Mouse (Mus musculus): ENCODE results near the gene Arv1.

Gene Arv1

GRCm38 (mm10) chr8:124724301-124724700, 2.4 kb downstream of the Arv1 start:
- no peak for DNase-seq (ENCODE audit: low spot score in 2 of 2)

- DNase-seq (ENCODE audit: low spot score in 2 of 2), result no peak
Observed at GRCm38 (mm10) chr8:124732828-124733227, 10.9 kb downstream of the Arv1 start.

GRCm38 (mm10) chr8:124735371-124735911, 13.5 kb downstream of the Arv1 start:
- no peak for DNase-seq (ENCODE audit: low spot score in 2 of 2)

GRCm38 (mm10) chr8:124739268-124739667, 17.3 kb downstream of the Arv1 start:
- no peak for DNase-seq (ENCODE audit: low spot score in 2 of 2)

GRCm38 (mm10) chr8:124746661-124747060, 24.7 kb downstream of the Arv1 start:
- DNase-seq (ENCODE audit: low spot score in 2 of 2), result no peak

- peak in 1 of 2 experiments; percentile 22 for DNase-seq (ENCODE audit: low spot score in 2 of 2)
Observed at GRCm38 (mm10) chr8:124751191-124751590, 29.3 kb downstream of the Arv1 start.

- DNase-seq (ENCODE audit: low spot score in 2 of 2), result peak; percentile 24 to 53
Observed at GRCm38 (mm10) chr8:124751709-124752173, 29.8 kb downstream of the Arv1 start, which contains the start of gene Fam89a. TSS of gene Fam89a (minus strand) at chr8:124751832.

- DNase-seq (ENCODE audit: low spot score in 2 of 2), result no peak
Observed at GRCm38 (mm10) chr8:124752325-124752862, 30.5 kb downstream of the Arv1 start.

GRCm38 (mm10) chr8:124754101-124754791, 32.3 kb downstream of the Arv1 start:
- DNase-seq (ENCODE audit: low spot score in 2 of 2), result no peak

GRCm38 (mm10) chr8:124754792-124755190, 32.9 kb downstream of the Arv1 start:
- no peak for DNase-seq (ENCODE audit: low spot score in 2 of 2)

GRCm38 (mm10) chr8:124755481-124755880, 33.5 kb downstream of the Arv1 start:
- DNase-seq (ENCODE audit: low spot score in 2 of 2), result no peak

- DNase-seq (ENCODE audit: low spot score in 2 of 2), result no peak
Observed at GRCm38 (mm10) chr8:124756153-124756552, 34.2 kb downstream of the Arv1 start.

GRCm38 (mm10) chr8:124756601-124757000, 34.7 kb downstream of the Arv1 start:
- no peak for DNase-seq (ENCODE audit: low spot score in 2 of 2)

GRCm38 (mm10) chr8:124758544-124758943, 36.6 kb downstream of the Arv1 start:
- DNase-seq (ENCODE audit: low spot score in 2 of 2), result no peak

- no peak for DNase-seq (ENCODE audit: low spot score in 2 of 2)
Observed at GRCm38 (mm10) chr8:124763061-124763460, 41.1 kb downstream of the Arv1 start.

GRCm38 (mm10) chr8:124772389-124772788, 50.5 kb downstream of the Arv1 start:
- DNase-seq (ENCODE audit: low spot score in 2 of 2), result no peak

GRCm38 (mm10) chr8:124775695-124776094, 53.8 kb downstream of the Arv1 start:
- DNase-seq (ENCODE audit: low spot score in 2 of 2), result peak in 1 of 2 experiments; percentile 35

GRCm38 (mm10) chr8:124780236-124780635, 58.3 kb downstream of the Arv1 start:
- DNase-seq (ENCODE audit: low spot score in 2 of 2), result no peak

- DNase-seq (ENCODE audit: low spot score in 2 of 2), result no peak
Observed at GRCm38 (mm10) chr8:124782431-124782830, 60.5 kb downstream of the Arv1 start.

- DNase-seq (ENCODE audit: low spot score in 2 of 2), result no peak
Observed at GRCm38 (mm10) chr8:124783228-124783627, 61.3 kb downstream of the Arv1 start.

Measured in urinary bladder, adult 18-20 months (tissue).